Mouse (Mus musculus) heart, postnatal 0 days (tissue): Measurements from ENCODE around the gene Rhoj. TPM values are rescaled to one million over a fixed set of nuclear protein-coding genes. Genes with fewer than 3 reads are reported as not detected.
"Not testable (repeated sequence)": the region's sequence is repeated elsewhere in the genome, so short reads cannot be mapped to it uniquely, and the experiment has no call there.

Experiments used
- ATAC-seq: fragments of 200-750 bp; cut with Nextera tagmentation; 2 replicates; pipeline ENCODE4 v1.8.0; 2017; ENCODE audit warnings: low read depth, moderate number of reproducible peaks, moderate library complexity; ENCODE audit not compliant: insufficient read depth
- DNase-seq: peaks from one replicate; pipeline ENCODE4 v3.0.0-alpha.2; 2016; ENCODE audit warnings: low spot score
- H3K27ac ChIP-seq: fragments of 300-500 bp; sonication (generic); 2 replicates; pipeline ENCODE4 v1.5.1; 2014; ENCODE audit warnings: low read depth, mild to moderate bottlenecking
- H3K27me3 ChIP-seq: fragments of 300-500 bp; sonication (generic); 2 replicates; pipeline ENCODE4 v1.6.1; 2014; ENCODE audit warnings: low read length, mixed read lengths; ENCODE audit not compliant: control insufficient read depth, insufficient read depth
- H3K36me3 ChIP-seq: fragments of 300-500 bp; sonication (generic); replicated peaks from 2 replicates; pipeline ENCODE4 v1.6.1; 2014; ENCODE audit warnings: low read length, mixed read lengths; ENCODE audit not compliant: control insufficient read depth, insufficient read depth
- H3K4me1 ChIP-seq: fragments of 300-500 bp; sonication (generic); 2 replicates; pipeline ENCODE4 v1.6.1; 2014; ENCODE audit warnings: antibody characterized with exemption; ENCODE audit not compliant: control insufficient read depth, insufficient read depth
- H3K4me2 ChIP-seq: fragments of 300-500 bp; sonication (generic); 2 replicates; pipeline ENCODE4 v1.6.1; 2014; ENCODE audit warnings: low read depth, mild to moderate bottlenecking, low read length, moderate library complexity
- H3K4me3 ChIP-seq: fragments of 300-500 bp; sonication (generic); 2 replicates; pipeline ENCODE4 v1.5.1; 2014; ENCODE audit warnings: low read depth, low read length
- H3K9ac ChIP-seq: fragments of 300-500 bp; sonication (generic); replicated peaks from 2 replicates; pipeline ENCODE4 v1.6.1; 2014; ENCODE audit warnings: low read depth, low read length, mixed read lengths
- H3K9me3 ChIP-seq: fragments of 300-500 bp; sonication (generic); replicated peaks from 2 replicates; pipeline ENCODE4 v1.6.1; 2016; ENCODE audit warnings: low read length; ENCODE audit not compliant: control insufficient read depth
- CTCF ChIP-seq: IDR thresholded peaks from 2 replicates; pipeline ENCODE4 v1.5.1; 2016; ENCODE audit warnings: antibody characterized with exemption, control low read depth, low read depth
- EP300 ChIP-seq: IDR thresholded peaks from 2 replicates; pipeline ENCODE4 v1.6.1; 2016; ENCODE audit warnings: antibody characterized with exemption, low read depth
- WGBS: fragments of 180-500 bp; shearing (Covaris S2); extraction: QIAGEN DNeasy Blood & Tissue Kit; methylation state at CpG from one replicate; pipeline ENCODE4 v1.1.7; 2014; 5-methylcytosine and 5-hydroxymethylcytosine counted together
- polyA plus RNA-seq: library from polyadenylated mRNA; unstranded; fragments of >200 nt; fragmentation: Nextera tagmentation; extraction: Ambion mirVana; gene quantifications from 2 replicates; pipeline ENCODE4 v1.2.1, GENCODE M21; 2015
- total RNA-seq: library from RNA; depleted of rRNA; stranded (reverse); fragments of >200 nt; gene quantifications from 2 replicates; pipeline ENCODE4 v1.2.3, GENCODE M21; 2014; ENCODE audit warnings: low replicate concordance

Gene Rhoj
- total and polyA plus RNA-seq, 2 experiments from 2014 or later, result 42.9 to 107 TPM

DNA sequence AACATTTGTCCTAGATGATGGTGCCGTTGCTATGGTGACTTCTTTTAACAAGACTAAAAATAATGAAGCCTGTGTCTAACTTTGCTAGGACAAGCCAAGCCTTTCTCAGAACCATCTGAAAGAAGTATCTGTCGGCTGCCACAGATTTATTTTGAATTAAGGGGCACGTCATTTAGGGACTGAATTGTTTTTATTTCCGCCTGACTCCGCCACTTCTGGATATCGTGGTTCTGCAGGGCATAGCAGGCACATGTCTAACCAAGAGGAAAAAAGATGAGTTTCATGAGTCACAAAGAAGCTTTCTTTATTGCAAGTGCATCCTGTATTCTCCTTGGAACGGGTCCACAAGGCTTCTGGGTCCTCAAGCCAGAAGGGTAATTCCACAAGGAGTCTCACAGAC lies 116.2 kb downstream of the Rhoj start:
- DNase-seq (no peak), ATAC-seq (no peak)
- Histone ChIP-seq H3K4me2 (no peak overlapping the region), H3K36me3 (no peaks in the 10 kb centered on the region), H3K4me1 (no peaks in the 10 kb centered on the region), H3K4me3 (no peak overlapping the region), H3K27me3 (no peaks in the 10 kb centered on the region), H3K27ac (no peak overlapping the region), H3K9ac (no peak overlapping the region), H3K9me3 (no peaks in the 10 kb centered on the region)
- 59% methylated on average over 7 of the region's 7 CpGs for WGBS
- TF ChIP-seq EP300 (no peak), CTCF (no peak)

DNA sequence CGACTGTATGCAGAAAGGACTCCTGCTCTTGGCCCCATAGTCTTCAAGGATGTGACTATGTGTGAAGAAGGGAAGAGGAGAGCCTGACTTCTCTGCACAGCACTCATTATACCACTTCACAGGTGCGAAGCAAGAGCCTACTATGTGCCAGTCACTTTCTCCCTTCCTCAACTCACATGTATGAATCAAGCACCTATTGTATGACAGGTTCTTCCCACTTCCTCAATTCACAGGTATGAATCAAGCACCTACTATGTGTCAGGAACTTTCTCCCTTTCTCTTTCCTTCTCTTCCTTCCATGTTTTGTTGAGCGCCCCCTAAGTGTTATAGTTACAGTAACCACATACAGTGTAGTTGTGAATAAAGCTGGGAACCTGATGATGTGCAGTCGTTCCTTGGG lies 116.7 kb downstream of the Rhoj start:
- TF ChIP-seq CTCF, result no peak
- TF ChIP-seq EP300, result no peak
- Histone ChIP-seq H3K4me3 (no peak overlapping the region), H3K9ac (no peak overlapping the region), H3K27me3 (no peaks in the 10 kb centered on the region), H3K36me3 (no peaks in the 10 kb centered on the region), H3K4me2 (no peak overlapping the region), H3K4me1 (no peaks in the 10 kb centered on the region), H3K9me3 (no peaks in the 10 kb centered on the region), H3K27ac (no peak overlapping the region)
- ATAC-seq (no peak), DNase-seq (no peak)
- WGBS, result 75% methylated on average over 4 of the region's 4 CpGs

DNA sequence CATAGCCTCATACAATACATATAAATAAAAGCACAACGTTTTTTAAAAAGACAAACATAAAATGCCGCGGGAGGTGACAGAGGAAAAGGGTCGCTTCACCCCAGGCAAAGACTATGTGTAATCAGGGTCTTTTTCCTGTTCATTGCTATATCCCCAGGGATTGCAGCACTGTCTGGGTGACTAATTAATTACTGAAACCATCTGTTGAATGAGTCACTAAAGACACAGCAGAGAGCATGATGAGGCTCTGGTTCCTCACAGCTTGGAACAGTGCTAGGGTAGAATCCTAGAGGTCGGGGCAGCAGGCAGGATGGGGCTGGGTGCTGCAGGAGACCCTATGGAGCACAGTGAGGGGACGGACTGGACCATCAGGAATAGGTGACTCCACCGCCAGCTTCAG lies 117.8 kb downstream of the Rhoj start:
- TF ChIP-seq CTCF (no peak), EP300 (no peak)
- no peak overlapping the region for H3K4me3 ChIP-seq
- H3K27ac ChIP-seq, result no peak overlapping the region
- ATAC-seq, result no peak
- WGBS, result 74% methylated on average over 7 of the region's 7 CpGs
- no peaks in the 10 kb centered on the region for H3K9me3 ChIP-seq
- H3K4me2 ChIP-seq, result no peak overlapping the region
- no peak for DNase-seq
- no peaks in the 10 kb centered on the region for H3K27me3 ChIP-seq
- H3K4me1 ChIP-seq, result no peaks in the 10 kb centered on the region
- no peak overlapping the region for H3K9ac ChIP-seq
- no peaks in the 10 kb centered on the region for H3K36me3 ChIP-seq

DNA sequence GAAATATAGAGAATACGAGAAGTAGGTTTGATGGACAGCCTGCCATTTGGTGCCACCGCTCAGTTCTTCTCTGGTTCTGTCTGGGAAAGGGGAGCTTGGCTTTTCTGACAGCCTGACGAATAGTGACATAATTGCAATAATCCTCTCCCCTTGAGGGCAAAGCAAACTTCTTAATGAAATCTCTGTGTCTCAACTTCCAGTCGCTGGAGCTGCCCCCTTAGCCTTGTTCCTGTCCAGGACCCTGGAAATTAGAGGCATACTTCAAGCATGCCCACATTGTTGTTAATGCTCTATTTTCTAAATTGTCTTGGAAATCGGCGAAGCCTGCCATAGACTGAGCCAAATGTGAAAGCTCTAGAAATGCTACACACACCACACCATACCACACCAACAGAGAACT lies 120.6 kb downstream of the Rhoj start:
- peaks cover 12% of the 10 kb centered on the region; the same call in 1 of the 2 replicates for H3K9me3 ChIP-seq
- H3K4me2 ChIP-seq, result no peak overlapping the region
- no peak for DNase-seq
- no peaks in the 10 kb centered on the region for H3K27me3 ChIP-seq
- H3K4me1 ChIP-seq, result no peaks in the 10 kb centered on the region
- no peak overlapping the region for H3K27ac ChIP-seq
- no peak overlapping the region for H3K4me3 ChIP-seq
- ATAC-seq, result no peak
- 87% methylated on average over 6 of the region's 6 CpGs for WGBS
- TF ChIP-seq EP300, result no peak
- no peak for TF ChIP-seq CTCF
- no peaks in the 10 kb centered on the region for H3K36me3 ChIP-seq
- H3K9ac ChIP-seq, result no peak overlapping the region

DNA sequence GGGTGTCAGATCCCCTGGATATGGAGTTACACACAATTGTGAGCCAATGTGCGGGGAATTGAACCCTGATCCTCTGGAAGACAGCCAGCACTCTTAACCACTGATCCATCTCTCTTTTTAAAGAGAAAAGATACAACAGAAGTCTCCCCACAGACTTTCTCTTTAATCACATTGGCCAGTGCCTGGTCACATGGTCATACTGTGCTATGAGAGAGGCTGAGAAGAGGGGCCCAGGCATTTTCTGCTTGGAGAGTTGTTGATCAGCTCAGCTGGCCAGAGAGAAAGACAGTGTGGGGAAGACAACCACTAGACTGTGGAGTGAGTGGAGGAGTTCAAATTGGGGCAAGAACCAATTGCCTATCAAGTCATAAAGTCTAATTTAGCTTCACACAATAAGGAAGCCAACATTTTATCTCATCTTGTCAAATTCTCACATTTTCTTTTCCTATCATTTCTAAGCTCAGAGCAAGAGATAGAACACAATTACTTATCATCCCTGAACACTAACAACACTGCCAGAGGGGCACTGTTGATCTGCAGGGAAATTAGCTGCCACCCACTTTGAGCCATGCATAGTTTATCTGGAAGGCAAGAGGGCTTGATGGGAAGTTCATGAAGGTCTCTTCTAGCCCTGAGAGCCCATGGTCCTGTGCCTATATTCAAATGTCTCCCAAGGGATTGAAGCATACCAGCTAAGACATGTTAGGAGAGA lies 121.7 kb downstream of the Rhoj start:
- no peaks in the 10 kb centered on the region for H3K4me1 ChIP-seq
- 69% methylated on average over 1 of the region's 1 CpGs for WGBS
- H3K9me3 ChIP-seq, result peaks cover 12% of the 10 kb centered on the region; the same call in 1 of the 2 replicates
- H3K4me3 ChIP-seq, result no peak overlapping the region
- no peak for DNase-seq
- H3K27me3 ChIP-seq, result no peaks in the 10 kb centered on the region
- ATAC-seq, result no peak
- H3K9ac ChIP-seq, result no peak overlapping the region
- H3K4me2 ChIP-seq, result no peak overlapping the region
- no peak for TF ChIP-seq CTCF
- no peak for TF ChIP-seq EP300
- H3K36me3 ChIP-seq, result no peaks in the 10 kb centered on the region
- no peak overlapping the region for H3K27ac ChIP-seq

DNA sequence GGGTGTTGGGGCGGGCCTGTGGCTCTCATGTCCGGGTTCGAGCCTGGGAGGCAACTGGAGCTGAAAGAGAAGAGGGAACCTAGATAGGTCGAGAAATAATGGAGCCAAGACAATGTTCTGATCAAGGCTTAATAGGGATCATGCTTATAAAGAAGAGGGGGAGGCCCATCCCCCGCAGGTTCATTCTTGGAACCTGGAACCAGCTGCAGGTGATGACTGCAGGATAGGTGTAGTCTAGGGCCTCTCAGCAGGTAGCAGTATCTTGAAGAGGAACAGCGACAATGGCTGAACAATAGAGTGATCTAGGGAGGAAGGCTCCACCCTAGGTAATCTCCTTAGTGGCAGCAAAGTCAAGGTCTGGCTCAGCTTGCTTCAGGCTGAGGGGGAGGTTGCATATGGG lies 124.3 kb downstream of the Rhoj start:
- not testable (repeated sequence) for H3K27ac ChIP-seq, H3K4me1 ChIP-seq, H3K36me3 ChIP-seq, H3K4me2 ChIP-seq, DNase-seq, H3K9ac ChIP-seq, H3K4me3 ChIP-seq, ATAC-seq, H3K27me3 ChIP-seq
- 72% methylated on average over 6 of the region's 6 CpGs for WGBS
- H3K9me3 ChIP-seq, result peaks cover 12% of the 10 kb centered on the region; the same call in 1 of the 2 replicates
